Mouse (Mus musculus): ENCODE measurements around the gene Crtap.

DNA sequence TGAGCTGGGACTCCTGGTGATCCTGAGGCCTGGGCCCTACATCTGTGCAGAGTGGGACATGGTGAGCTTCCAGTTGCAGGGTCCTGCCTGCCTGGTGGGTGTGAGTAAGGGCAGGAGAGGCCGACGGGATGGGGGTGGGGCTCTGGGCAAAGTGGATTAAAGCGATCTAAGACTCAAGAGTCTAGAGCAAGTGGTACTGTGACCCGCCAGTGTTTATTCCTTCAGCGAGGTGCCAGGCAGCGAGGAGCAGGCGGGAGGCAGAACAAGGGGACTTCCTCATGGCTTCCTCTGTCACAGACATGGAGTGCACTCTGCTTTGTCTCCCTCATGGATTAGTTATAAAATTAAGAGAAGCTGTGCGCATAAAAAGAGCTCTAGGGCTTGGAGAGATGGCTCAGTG lies 30.0 kb upstream of the Crtap start:
- TF ChIP-seq CTCF (IDR thresholded peaks at IDR 0.05; ENCODE audit: insufficient read depth, low read length) (no peak), POLR2A (IDR thresholded peaks at IDR 0.05; ENCODE audit: borderline replicate concordance, extremely low read depth, low read depth, low read length) (no peak)

Data from lung, adult 2 months (tissue).